Mouse (Mus musculus) heart, embryonic 14.5 days (tissue): ENCODE measurements at regions not wholly inside any gene's neighbourhood (a gene's known extent, or its start where the extent isn't known, plus 50 kb on each side); places are given as distances from the start of the nearest gene placed in this dataset.
A peak's percentile ranks its signal among the peaks of the same experiment; 100 is the strongest.

ENCODE experiments used
- ATAC-seq: fragments of 200-750 bp; cut with Nextera tagmentation; 2 replicates; pipeline ENCODE4 v1.8.0; 2017; ENCODE audit warnings: low read depth, moderate TSS enrichment; ENCODE audit not compliant: insufficient number of reproducible peaks, insufficient read depth, low FRiP score
- H3K27ac ChIP-seq, 2 experiments: fragments of 200-500 bp in 1 of 2; fragments of 300-500 bp in 1 of 2; sonication (generic) in 1 of 2; replicated peaks in 1 of 2; 2 replicates each; pipeline ENCODE4 v1.5.1; 2012 to 2014; ENCODE audit warnings: low read depth in 2 of 2, low read length in 2 of 2, control low read depth in 1 of 2, mild to moderate bottlenecking in 1 of 2, mixed read lengths in 1 of 2; ENCODE audit not compliant: control insufficient read depth in 1 of 2, insufficient read depth in 1 of 2
- H3K27me3 ChIP-seq: fragments of 300-500 bp; sonication (generic); 2 replicates; pipeline ENCODE4 v1.6.1; 2014; ENCODE audit warnings: mild to moderate bottlenecking, low read length, control low read depth; ENCODE audit not compliant: control insufficient read depth, insufficient read depth
- H3K36me3 ChIP-seq: fragments of 300-500 bp; sonication (generic); 2 replicates; pipeline ENCODE4 v1.6.1; 2014; ENCODE audit warnings: mild to moderate bottlenecking, control low read depth, low read length, mixed read lengths; ENCODE audit not compliant: control insufficient read depth, insufficient read depth
- H3K4me1 ChIP-seq, 2 experiments: fragments of 200-500 bp in 1 of 2; fragments of 300-500 bp in 1 of 2; sonication (generic) in 1 of 2; 2 replicates each; pipeline ENCODE4 v1.6.1; 2012 to 2014; ENCODE audit warnings: low read length in 2 of 2, control low read depth in 1 of 2, mixed read lengths in 1 of 2; ENCODE audit not compliant: control insufficient read depth in 2 of 2, insufficient read depth in 2 of 2
- H3K4me2 ChIP-seq: fragments of 300-500 bp; sonication (generic); 2 replicates; pipeline ENCODE4 v1.6.1; 2014; ENCODE audit warnings: mild to moderate bottlenecking, low read length
- H3K4me3 ChIP-seq, 2 experiments: fragments of 200-500 bp in 1 of 2; fragments of 300-500 bp in 1 of 2; sonication (generic) in 1 of 2; 2 replicates each; pipeline ENCODE4 v1.5.1; 2012 to 2014; ENCODE audit warnings: low read length in 2 of 2, mild to moderate bottlenecking in 2 of 2, control low read depth in 1 of 2, low read depth in 1 of 2, moderate library complexity in 1 of 2; ENCODE audit not compliant: control insufficient read depth in 1 of 2, insufficient read depth in 1 of 2
- H3K9ac ChIP-seq: fragments of 300-500 bp; sonication (generic); 2 replicates; pipeline ENCODE4 v1.6.1; 2014; ENCODE audit warnings: mild to moderate bottlenecking, low read length
- H3K9me3 ChIP-seq: fragments of 300-500 bp; sonication (generic); 2 replicates; pipeline ENCODE4 v1.6.1; 2016; ENCODE audit warnings: low read length, control low read depth; ENCODE audit not compliant: control insufficient read depth
- WGBS: fragments of 180-500 bp; shearing (Covaris S2); extraction: QIAGEN DNeasy Blood & Tissue Kit; methylation state at CpG from one replicate; pipeline ENCODE4 v1.1.7; 2014; 5-methylcytosine and 5-hydroxymethylcytosine counted together

DNA sequence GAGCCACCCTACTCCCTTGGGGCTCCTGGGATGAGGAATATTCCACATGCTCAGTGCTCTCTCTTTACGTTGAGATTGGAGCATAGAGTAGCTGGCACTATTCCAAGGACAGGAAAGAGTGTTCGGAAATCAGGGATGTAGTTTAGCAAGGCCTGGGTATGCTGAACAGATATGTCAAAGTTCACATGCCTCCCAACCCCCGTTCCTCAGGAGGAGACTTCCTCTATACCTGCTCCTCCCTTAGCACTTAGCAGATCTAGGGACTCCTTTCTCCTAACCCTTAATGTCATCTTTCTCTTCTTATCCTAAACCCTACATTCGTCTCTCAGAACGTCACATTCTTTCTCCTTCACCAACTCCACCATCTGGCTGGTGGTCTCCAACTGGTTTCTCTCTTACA, 83.2 kb upstream of the Tpm1 start:
- Histone ChIP-seq H3K9me3 (no peaks in the 10 kb centered on the region), H3K4me3 (no peak overlapping the region), H3K27ac (no peak overlapping the region), H3K9ac (no peak overlapping the region), H3K4me1 (peaks cover 3 to 8% of the 10 kb centered on the region in 2 experiments), H3K4me2 (no peak overlapping the region), H3K27me3 (no peaks in the 10 kb centered on the region), H3K36me3 (no peaks in the 10 kb centered on the region)
- WGBS: 45% methylated on average over 5 of the region's 5 CpGs
- ATAC-seq: no peak

DNA sequence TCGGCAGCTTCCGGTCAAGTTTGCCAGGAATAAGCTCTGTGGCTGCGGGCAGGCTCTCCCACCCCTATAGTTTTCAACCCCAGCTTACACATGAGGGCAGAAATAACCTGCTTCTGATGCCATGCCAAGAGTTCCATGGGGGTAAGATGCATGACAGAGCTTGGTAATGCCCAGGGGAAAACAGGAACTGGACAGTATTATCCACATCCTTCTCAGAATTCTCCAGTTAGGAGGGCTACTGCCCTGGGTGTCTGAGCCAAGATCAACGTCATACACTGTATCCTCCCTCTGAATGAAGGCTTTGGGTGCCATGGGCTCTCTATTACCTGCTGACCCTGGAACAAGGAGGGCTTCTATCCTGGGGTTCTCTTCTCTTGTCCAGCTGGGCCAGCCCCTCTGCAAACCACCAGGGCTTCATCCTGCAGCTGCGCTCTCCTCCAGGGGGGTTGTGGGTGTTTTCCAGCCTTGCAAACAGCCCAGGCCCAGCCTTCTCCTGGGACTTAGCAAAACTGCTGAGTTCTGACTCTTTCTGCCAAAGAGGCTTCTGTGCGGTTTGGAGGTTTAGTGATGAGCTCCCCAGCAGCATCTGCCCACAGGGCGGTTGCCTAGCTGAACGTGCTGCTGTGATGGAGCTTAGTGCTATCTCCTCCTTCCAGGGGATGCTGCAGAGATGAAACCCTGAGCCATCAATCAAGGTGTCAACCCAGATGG, 81.7 kb upstream of the Tpm1 start:
- H3K9ac ChIP-seq: no peak overlapping the region
- no peak overlapping the region for H3K4me2 ChIP-seq
- no peak for ATAC-seq
- WGBS: 75% methylated on average over 8 of the region's 8 CpGs
- H3K4me3 ChIP-seq: no peak overlapping the region
- H3K9me3 ChIP-seq: no peaks in the 10 kb centered on the region
- no peak overlapping the region for H3K27ac ChIP-seq
- H3K4me1 ChIP-seq: peaks cover 2 to 3% of the 10 kb centered on the region in 2 experiments; a peak in 1 of 4 replicates
- no peaks in the 10 kb centered on the region for H3K27me3 ChIP-seq
- no peaks in the 10 kb centered on the region for H3K36me3 ChIP-seq

- Histone ChIP-seq H3K4me2 (no peak overlapping the region), H3K27ac (no peak overlapping the region), H3K36me3 (no peaks in the 10 kb centered on the region), H3K27me3 (no peaks in the 10 kb centered on the region), H3K4me1 (peaks cover 2 to 3% of the 10 kb centered on the region in 2 experiments; a peak in 1 of 4 replicates), H3K4me3 (no peak overlapping the region), H3K9ac (no peak overlapping the region), H3K9me3 (no peaks in the 10 kb centered on the region)
- no peak for ATAC-seq
- WGBS: 80% methylated on average over 3 of the region's 3 CpGs
Observed at GRCm38 (mm10) chr9:67129891-67130290, 80.7 kb upstream of the Tpm1 start.

DNA sequence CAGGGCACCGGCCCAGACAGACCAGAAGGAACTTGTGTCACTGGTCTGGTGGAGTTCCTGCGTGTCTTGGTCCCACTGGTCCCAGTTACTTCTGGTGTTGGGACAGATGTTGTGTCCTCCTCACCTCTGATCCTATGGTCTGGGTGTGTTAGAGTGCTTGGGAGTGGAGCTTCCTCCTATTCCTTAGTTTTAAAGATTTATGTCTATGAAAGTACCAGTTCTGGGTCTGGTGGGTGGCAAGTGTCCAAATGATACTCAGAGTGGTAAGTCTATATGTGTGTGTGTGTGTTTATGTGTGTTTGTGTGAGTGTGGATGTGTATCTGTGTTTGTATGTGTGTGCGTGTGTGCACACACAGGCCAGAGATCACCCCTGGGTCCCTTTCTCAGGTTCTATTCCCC, 79.9 kb upstream of the Tpm1 start:
- Histone ChIP-seq H3K27me3 (no peaks in the 10 kb centered on the region), H3K4me1 (peaks cover 2 to 3% of the 10 kb centered on the region in 2 experiments; a peak in 1 of 4 replicates), H3K9me3 (no peaks in the 10 kb centered on the region), H3K4me3 (no peak overlapping the region), H3K9ac (no peak overlapping the region), H3K4me2 (no peak overlapping the region), H3K36me3 (no peaks in the 10 kb centered on the region), H3K27ac (no peak overlapping the region)
- WGBS: 89% methylated on average over 3 of the region's 3 CpGs
- no peak for ATAC-seq

GRCm38 (mm10) chr9:67121691-67122090, 72.5 kb upstream of the Tpm1 start:
- WGBS: 92% methylated on average over 7 of the region's 7 CpGs
- ATAC-seq: no peak
- H3K4me1 ChIP-seq: peaks cover 1 to 6% of the 10 kb centered on the region in 2 experiments; a peak in 2 of 4 replicates
- H3K9me3 ChIP-seq: no peaks in the 10 kb centered on the region
- H3K9ac ChIP-seq: no peak overlapping the region
- H3K4me3 ChIP-seq: no peak overlapping the region
- H3K27me3 ChIP-seq: no peaks in the 10 kb centered on the region
- no peak overlapping the region for H3K4me2 ChIP-seq
- no peak overlapping the region for H3K27ac ChIP-seq
- H3K36me3 ChIP-seq: no peaks in the 10 kb centered on the region

DNA sequence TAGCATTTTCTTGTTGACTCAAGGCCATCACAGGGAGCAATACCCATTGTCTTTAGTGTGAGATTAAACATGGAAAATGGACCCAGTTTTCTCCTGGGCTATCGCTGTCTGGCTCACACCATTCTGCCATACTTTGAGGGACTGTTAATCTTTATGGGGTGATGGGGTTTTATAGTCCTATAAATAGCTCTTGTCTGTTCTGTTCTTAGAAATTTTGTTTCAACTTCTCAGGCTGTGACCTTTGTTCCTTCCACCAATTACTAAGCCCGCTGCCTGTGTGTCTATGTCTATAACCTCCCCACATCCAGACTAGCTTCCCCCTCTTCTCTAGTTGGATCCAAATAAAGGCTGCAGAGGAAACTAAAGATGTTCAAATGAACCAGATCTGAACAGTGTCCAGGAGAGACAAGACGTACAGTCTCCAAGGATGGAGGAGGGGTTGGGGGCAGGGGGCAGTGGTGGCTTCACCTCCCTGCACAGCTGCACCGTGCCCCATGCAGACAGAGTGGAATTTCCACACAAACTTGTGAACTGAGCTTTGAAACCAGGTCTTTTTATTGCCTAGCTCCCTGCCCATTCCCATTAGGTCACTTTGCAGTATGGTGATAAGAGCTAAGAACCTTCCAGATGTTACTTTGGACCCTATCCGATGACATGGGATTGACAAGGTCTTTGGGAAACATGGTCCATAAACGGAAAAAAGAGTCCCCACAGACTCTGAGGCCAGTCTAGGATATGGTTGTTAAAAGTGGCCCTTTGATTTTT, 69.9 kb upstream of the Tpm1 start:
- ATAC-seq: no peak
- Histone ChIP-seq H3K4me3 (no peak overlapping the region), H3K27me3 (no peaks in the 10 kb centered on the region), H3K9ac (no peak overlapping the region), H3K36me3 (no peaks in the 10 kb centered on the region), H3K4me1 (peaks cover 17 to 19% of the 10 kb centered on the region in 2 experiments), H3K27ac (peak overlapping the region in 1 of 2 experiments; percentile 33; a peak in 1 of 4 replicates), H3K9me3 (no peaks in the 10 kb centered on the region), H3K4me2 (no peak overlapping the region)
- WGBS: 73% methylated on average over 6 of the region's 6 CpGs

- Histone ChIP-seq H3K27ac (no peak overlapping the region), H3K4me2 (no peak overlapping the region), H3K36me3 (no peaks in the 10 kb centered on the region), H3K9ac (no peak overlapping the region), H3K4me3 (no peak overlapping the region), H3K4me1 (peaks cover 19 to 20% of the 10 kb centered on the region in 2 experiments), H3K27me3 (no peaks in the 10 kb centered on the region), H3K9me3 (no peaks in the 10 kb centered on the region)
- ATAC-seq: no peak
- 95% methylated on average over 1 of the region's 1 CpGs for WGBS
Observed at GRCm38 (mm10) chr9:67118429-67118828, 69.2 kb upstream of the Tpm1 start.
